Mouse (Mus musculus): ENCODE measurements at regions not wholly inside any gene's neighbourhood (a gene's known extent, or its start where the extent isn't known, plus 50 kb on each side); places are given as distances from the start of the nearest gene placed in this dataset.

DNA sequence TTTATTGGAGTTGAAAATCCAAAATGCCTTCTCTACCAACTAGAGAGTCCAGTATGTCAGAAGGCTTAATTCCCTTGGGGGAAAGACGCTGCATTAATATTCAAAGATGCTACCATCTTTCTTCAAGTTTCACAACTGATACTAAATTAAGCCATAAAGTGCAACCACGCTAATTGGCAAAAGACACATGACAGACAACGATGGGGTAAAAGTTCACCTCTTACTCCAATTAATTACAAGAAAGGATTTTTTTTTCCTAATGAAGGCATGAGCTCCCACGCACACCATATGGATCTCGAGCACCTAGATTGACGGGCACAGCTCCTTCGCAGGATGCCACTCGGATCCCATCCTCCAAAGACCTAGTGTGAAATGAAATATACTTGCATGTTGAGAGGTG lies 311.5 kb upstream of the Castor2 start:
- Histone ChIP-seq H3K27ac (replicated peaks) (no peak overlapping the region), H3K4me2 (no peak overlapping the region), H3K27me3 (no peaks in the 10 kb centered on the region), H3K9me3 (no peaks in the 10 kb centered on the region), H3K4me3 (no peak overlapping the region), H3K9ac (no peak overlapping the region), H3K4me1 (replicated peaks) (peaks cover 5% of the 10 kb centered on the region; the same call in 1 of the 2 replicates), H3K36me3 (no peaks in the 10 kb centered on the region)
- 79% methylated on average over 8 of the region's 8 CpGs for WGBS
- ATAC-seq (ENCODE audit: low read depth): no peak

DNA sequence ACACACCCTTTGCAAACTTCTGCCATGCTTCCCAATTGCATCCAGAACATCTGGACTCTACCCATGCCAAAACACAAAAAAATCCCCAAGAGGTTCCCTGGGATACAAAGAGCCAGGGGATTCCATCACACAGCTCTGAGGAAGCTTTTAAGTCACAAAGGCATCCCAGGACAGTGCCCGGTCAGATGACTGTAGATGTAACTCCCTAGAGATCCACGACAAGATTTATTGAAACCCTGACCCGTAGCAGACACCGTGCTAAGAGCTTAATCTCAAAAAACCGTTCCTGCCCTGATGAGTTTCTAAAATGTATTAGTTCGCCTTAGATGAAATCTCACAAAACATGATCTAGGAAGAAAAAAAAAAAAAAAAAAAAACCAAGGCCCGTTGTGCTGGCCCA lies 312.0 kb upstream of the Castor2 start:
- no peaks in the 10 kb centered on the region for H3K36me3 ChIP-seq
- 59% methylated on average over 7 of the region's 7 CpGs for WGBS
- no peak for ATAC-seq (ENCODE audit: low read depth)
- H3K4me2 ChIP-seq: no peak overlapping the region
- peaks cover 5% of the 10 kb centered on the region; the same call in 1 of the 2 replicates for H3K4me1 ChIP-seq (replicated peaks)
- H3K9me3 ChIP-seq: no peaks in the 10 kb centered on the region
- no peak overlapping the region for H3K27ac ChIP-seq (replicated peaks)
- H3K4me3 ChIP-seq: no peak overlapping the region
- H3K9ac ChIP-seq: no peak overlapping the region
- no peaks in the 10 kb centered on the region for H3K27me3 ChIP-seq

DNA sequence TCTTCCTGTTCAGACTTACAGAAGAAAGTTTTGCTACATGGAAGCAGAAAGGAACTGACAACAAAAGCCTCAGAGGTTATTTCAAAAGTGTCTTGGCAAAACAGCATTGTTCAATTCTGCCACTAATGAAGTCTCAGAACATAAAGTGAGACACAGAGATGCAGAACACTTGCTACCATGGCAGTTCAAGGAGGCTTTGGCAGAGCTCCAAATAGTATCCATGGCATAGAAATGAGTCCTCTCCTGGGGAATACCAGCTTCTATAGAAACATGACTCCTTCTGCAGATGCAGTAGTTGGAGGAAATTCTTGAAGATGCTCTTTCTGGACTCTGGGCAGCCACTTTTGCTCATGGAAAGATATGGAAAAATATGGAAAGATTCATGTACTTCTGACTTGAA lies 322.9 kb upstream of the Castor2 start:
- H3K27ac ChIP-seq (replicated peaks): no peak overlapping the region
- no peak overlapping the region for H3K4me2 ChIP-seq
- H3K9ac ChIP-seq: no peak overlapping the region
- no peaks in the 10 kb centered on the region for H3K27me3 ChIP-seq
- no peak for ATAC-seq (ENCODE audit: low read depth)
- H3K4me3 ChIP-seq: no peak overlapping the region
- no peaks in the 10 kb centered on the region for H3K36me3 ChIP-seq
- no peaks in the 10 kb centered on the region for H3K4me1 ChIP-seq (replicated peaks)
- H3K9me3 ChIP-seq: no peaks in the 10 kb centered on the region

DNA sequence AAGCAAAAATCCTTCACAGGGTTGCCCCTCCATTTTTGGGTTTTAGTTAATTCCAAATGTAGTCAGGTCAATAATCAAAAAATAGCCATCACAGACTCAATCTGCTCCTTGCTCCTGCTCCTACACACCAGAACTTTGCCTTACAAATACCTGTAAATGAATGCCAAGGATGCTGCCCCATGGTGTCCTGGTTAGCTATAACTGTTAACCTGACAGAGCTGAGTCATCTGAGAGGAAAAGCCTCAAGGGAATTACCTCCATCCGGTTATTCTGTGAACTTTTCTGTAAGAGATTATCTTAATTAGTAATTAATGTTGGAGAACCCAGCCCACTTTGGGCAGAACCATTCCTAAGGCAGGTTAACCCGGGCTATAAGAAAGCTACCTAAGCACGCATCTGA lies 325.4 kb upstream of the Castor2 start:
- Histone ChIP-seq H3K9me3 (no peaks in the 10 kb centered on the region), H3K36me3 (no peaks in the 10 kb centered on the region), H3K27me3 (no peaks in the 10 kb centered on the region), H3K9ac (no peak overlapping the region), H3K27ac (replicated peaks) (no peak overlapping the region), H3K4me1 (replicated peaks) (no peaks in the 10 kb centered on the region), H3K4me3 (no peak overlapping the region), H3K4me2 (no peak overlapping the region)
- WGBS: 88% methylated on average over 3 of the region's 3 CpGs
- ATAC-seq (ENCODE audit: low read depth): no peak

DNA sequence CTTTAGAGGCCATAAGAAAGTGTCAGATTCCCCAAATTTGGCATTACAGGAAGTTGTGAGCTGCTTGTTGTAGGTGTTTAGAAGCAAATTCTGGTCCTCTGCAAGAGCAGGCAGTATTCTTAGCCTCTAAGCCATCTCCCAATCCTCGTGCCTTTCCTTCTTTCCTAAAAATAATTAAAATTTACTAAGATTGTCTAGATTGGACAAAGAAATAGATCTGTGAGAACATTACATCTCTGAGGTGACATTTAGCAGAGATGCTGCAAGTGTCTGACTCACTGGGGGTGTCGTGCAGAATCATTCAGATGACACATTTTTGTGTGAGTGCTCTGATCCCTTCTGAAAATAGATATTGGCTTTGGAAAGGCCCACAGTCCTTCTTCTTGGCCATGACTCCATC lies 330.7 kb upstream of the Castor2 start:
- ATAC-seq (ENCODE audit: low read depth): no peak
- Histone ChIP-seq H3K36me3 (no peaks in the 10 kb centered on the region), H3K9ac (no peak overlapping the region), H3K27me3 (no peaks in the 10 kb centered on the region), H3K27ac (replicated peaks) (no peak overlapping the region), H3K4me1 (replicated peaks) (no peaks in the 10 kb centered on the region), H3K9me3 (no peaks in the 10 kb centered on the region), H3K4me3 (no peak overlapping the region), H3K4me2 (no peak overlapping the region)
- 84% methylated on average over 2 of the region's 2 CpGs for WGBS

DNA sequence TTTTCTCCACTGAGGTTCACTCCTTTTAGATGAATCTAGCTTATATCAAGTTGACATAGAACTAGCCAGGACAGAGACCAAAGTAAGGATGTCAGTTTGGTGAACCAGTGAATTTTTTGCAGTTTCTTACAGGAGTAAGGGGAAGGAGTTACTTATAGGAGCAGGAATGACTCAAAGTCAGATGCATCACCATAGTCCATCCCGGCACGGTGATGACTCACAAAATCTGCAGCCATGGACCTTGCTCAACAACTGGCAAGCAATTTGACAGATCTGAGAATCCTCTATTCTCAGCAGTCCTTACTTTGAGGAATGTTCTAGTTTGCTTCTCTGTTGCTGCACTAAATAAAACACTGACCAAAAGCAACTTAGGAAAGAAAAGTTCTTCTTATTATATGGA lies 341.7 kb upstream of the Castor2 start:
- Histone ChIP-seq H3K9me3 (no peaks in the 10 kb centered on the region), H3K4me3 (no peak overlapping the region), H3K27me3 (no peaks in the 10 kb centered on the region), H3K27ac (replicated peaks) (no peak overlapping the region), H3K4me1 (replicated peaks) (peaks cover 11% of the 10 kb centered on the region), H3K36me3 (no peaks in the 10 kb centered on the region), H3K9ac (no peak overlapping the region), H3K4me2 (no peak overlapping the region)
- ATAC-seq (ENCODE audit: low read depth): no peak
- 97% methylated on average over 2 of the region's 2 CpGs for WGBS

DNA sequence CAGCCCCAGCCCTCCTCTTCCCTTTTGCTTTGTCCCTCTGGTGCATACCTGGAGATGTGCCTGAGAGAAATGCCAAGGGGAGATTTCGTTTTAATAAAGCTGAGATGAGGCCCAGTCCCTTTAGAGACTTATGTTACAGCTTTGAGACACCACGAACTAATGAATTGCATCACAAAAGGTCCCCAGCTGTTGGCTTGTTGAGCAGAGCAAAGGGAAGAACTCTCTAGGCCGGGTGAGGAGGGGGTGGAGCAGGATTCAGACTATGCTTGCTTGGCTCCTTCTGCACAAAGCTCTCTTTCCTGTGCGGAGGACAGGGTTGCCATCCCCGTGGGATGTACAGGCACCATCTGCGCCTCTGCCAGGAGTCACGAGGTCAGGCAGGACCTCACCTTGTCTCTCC lies 345.3 kb upstream of the Castor2 start:
- H3K4me3 ChIP-seq: no peak overlapping the region
- no peaks in the 10 kb centered on the region for H3K9me3 ChIP-seq
- H3K27ac ChIP-seq (replicated peaks): 0 out of 2 replicates have a peak overlapping the region, but pooled peaks have one; percentile 38
- no peak overlapping the region for H3K9ac ChIP-seq
- peaks cover 12% of the 10 kb centered on the region for H3K4me1 ChIP-seq (replicated peaks)
- no peak for ATAC-seq (ENCODE audit: low read depth)
- no peaks in the 10 kb centered on the region for H3K27me3 ChIP-seq
- H3K36me3 ChIP-seq: no peaks in the 10 kb centered on the region
- no peak overlapping the region for H3K4me2 ChIP-seq
- WGBS: 22% methylated on average over 7 of the region's 7 CpGs

DNA sequence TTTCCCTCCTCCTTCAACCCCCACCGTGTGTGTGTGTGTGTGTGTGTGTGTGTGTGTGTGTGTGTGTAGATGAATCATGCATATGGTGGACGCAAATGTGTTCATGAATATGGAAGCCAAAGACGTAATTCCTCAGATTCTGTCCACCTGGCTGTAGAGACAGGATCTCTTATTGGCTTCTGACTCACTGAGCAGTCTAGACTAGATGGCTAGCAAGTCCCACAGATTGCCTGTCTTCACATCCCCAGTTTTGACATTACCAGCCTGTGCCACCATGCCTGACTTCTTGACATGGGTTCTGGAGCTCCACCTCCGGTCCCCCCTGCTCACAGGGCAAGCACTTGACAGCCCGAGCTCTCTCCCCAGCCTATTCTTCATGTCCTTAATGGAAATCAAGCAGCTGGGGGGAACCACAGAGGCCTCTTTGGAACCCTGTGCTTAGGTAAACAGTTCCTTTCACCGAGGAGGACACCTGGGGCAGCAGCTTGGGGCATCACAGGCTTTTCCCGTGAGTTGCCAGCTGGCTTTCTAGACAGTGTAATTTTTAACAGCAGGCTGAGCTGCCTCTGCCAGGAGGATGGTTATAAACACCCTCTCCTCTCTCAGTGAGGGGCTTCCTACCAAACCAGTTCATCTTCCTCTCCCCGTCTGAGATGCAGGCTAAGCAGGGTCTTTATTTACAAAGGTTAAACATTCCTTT lies 345.9 kb upstream of the Castor2 start:
- H3K9me3 ChIP-seq: no peaks in the 10 kb centered on the region
- no peak overlapping the region for H3K4me3 ChIP-seq
- ATAC-seq (ENCODE audit: low read depth): no peak
- WGBS: 37% methylated on average over 8 of the region's 8 CpGs
- H3K4me1 ChIP-seq (replicated peaks): peaks cover 17% of the 10 kb centered on the region
- H3K27me3 ChIP-seq: no peaks in the 10 kb centered on the region
- no peak overlapping the region for H3K9ac ChIP-seq
- H3K4me2 ChIP-seq: no peak overlapping the region
- H3K27ac ChIP-seq (replicated peaks): peak overlapping the region; percentile 38; the same call in 1 of the 2 replicates
- H3K36me3 ChIP-seq: no peaks in the 10 kb centered on the region

DNA sequence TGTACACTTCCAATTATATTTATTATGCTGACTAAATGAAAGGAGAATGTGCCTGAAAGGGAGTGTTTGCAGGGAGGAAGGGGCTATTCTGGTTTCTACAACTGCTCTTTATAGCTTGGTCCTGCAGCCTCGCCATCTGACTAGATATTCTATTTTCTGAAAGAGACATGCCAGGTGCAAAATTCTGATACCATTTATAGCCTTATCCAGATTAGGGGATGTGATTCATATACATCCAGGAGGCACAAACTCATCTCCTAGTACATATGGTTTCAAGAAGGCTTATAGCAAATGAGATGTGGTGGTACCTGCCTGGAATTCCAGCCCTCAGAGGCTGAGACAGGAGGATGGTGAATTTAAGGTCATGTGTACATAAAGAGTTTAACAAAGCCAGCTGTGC lies 352.6 kb upstream of the Castor2 start:
- WGBS: 61% methylated on average over 1 of the region's 1 CpGs

DNA sequence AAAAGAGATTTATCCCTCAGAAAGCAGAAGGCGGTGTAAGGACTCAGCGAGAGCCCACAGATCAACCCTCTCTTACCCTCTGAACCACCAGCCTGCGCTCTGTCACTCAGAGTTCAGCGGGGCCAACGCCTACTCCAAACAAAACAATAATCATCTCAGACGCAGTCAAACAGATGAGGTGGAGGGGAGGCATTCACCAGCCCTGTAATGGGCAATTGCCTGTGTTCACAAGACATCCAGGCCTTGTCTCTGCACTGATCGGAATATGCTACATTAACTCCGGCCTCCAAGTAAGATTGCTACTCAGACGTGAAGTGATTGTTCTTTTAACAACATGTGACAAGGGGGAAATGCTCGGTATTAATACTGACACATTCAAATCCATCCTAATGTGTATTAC lies 353.1 kb upstream of the Castor2 start:
- ATAC-seq (ENCODE audit: low read depth): no peak
- WGBS: 61% methylated on average over 10 of the region's 10 CpGs
- Histone ChIP-seq H3K27ac (replicated peaks) (no peak overlapping the region), H3K4me2 (no peak overlapping the region), H3K4me1 (replicated peaks) (peaks cover 23% of the 10 kb centered on the region), H3K27me3 (no peaks in the 10 kb centered on the region), H3K9me3 (no peaks in the 10 kb centered on the region; the same call in 1 of the 2 replicates), H3K9ac (no peak overlapping the region), H3K36me3 (no peaks in the 10 kb centered on the region), H3K4me3 (no peak overlapping the region)

More for the DNA sequence above, 352.6 kb upstream of the Castor2 start:
- no peak for ATAC-seq (ENCODE audit: low read depth)
- Histone ChIP-seq H3K9ac (no peak overlapping the region), H3K27ac (replicated peaks) (no peak overlapping the region), H3K4me1 (replicated peaks) (peaks cover 23% of the 10 kb centered on the region), H3K4me3 (no peak overlapping the region), H3K36me3 (no peaks in the 10 kb centered on the region), H3K9me3 (no peaks in the 10 kb centered on the region; the same call in 1 of the 2 replicates), H3K4me2 (no peak overlapping the region), H3K27me3 (no peaks in the 10 kb centered on the region)

DNA sequence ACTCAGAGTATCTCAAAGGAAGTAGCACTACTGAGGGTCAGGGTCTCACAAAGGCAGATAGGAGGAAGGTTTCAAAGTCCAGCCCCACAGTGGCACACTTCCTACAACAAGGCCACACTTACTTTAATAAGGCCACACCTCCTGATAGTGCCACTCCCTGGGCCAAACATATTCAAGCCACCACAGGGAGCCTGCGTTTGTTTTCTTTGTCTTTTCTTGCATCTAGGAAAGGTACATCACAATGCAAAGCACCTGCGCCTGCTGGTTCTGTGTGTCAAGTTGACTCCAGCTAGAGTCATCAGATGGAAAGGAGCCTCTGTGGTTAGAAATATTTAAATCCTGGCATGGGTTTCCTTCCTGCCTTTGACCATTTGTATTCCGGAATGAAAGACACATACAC lies 355.4 kb upstream of the Castor2 start:
- H3K4me2 ChIP-seq: no peak overlapping the region
- no peak for ATAC-seq (ENCODE audit: low read depth)
- no peaks in the 10 kb centered on the region; the same call in 1 of the 2 replicates for H3K9me3 ChIP-seq
- H3K4me1 ChIP-seq (replicated peaks): peaks cover 22% of the 10 kb centered on the region
- H3K9ac ChIP-seq: no peak overlapping the region
- no peaks in the 10 kb centered on the region for H3K27me3 ChIP-seq
- no peak overlapping the region for H3K4me3 ChIP-seq
- no peaks in the 10 kb centered on the region for H3K36me3 ChIP-seq
- H3K27ac ChIP-seq (replicated peaks): no peak overlapping the region
- 82% methylated on average over 3 of the region's 3 CpGs for WGBS

DNA sequence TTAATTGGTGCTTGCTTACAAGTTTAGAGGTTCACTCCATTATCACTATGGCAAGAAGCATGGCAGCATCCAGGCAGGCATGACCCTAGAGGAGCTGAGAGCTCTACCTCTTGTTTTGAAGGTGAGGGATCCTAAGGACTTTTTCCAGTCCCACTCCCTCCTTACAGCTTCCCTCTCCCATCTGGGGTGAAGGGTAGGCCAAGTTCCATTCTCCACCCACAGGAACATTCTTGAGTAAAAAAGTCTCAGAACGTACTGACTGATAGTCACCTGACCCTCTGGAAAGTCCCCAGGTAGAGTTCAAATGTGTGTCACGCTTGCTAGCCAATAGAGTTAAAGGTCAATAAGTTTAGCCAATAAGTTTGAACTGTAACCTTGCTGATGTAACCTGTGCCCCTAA lies 355.9 kb upstream of the Castor2 start:
- H3K9me3 ChIP-seq: no peaks in the 10 kb centered on the region; the same call in 1 of the 2 replicates
- H3K4me2 ChIP-seq: no peak overlapping the region
- 86% methylated on average over 2 of the region's 2 CpGs for WGBS
- no peak overlapping the region for H3K27ac ChIP-seq (replicated peaks)
- H3K27me3 ChIP-seq: no peaks in the 10 kb centered on the region
- no peaks in the 10 kb centered on the region for H3K36me3 ChIP-seq
- no peak overlapping the region for H3K4me3 ChIP-seq
- H3K4me1 ChIP-seq (replicated peaks): peaks cover 17% of the 10 kb centered on the region
- no peak overlapping the region for H3K9ac ChIP-seq
- no peak for ATAC-seq (ENCODE audit: low read depth)

DNA sequence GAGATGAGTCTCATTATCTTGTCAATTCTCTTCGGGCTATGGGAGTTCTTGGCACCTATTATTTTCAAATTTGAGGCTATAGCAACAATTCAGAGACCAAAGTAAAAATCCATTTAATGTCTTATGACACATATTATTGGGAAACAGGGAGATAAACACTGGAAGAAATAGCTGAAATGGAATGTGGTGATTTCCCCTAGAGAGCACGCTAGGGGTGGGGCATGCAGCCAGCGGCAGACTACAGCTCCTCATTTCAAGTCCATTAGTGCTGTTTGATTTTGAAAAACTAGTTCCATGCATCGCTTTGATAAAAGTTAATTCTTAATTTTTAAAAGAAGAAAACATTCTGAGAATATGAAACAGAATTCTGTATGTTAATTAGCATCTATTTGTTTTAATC lies 367.6 kb upstream of the Castor2 start:
- H3K36me3 ChIP-seq: no peaks in the 10 kb centered on the region
- WGBS: 85% methylated on average over 4 of the region's 4 CpGs
- H3K27me3 ChIP-seq: no peaks in the 10 kb centered on the region
- no peak overlapping the region for H3K4me2 ChIP-seq
- H3K9me3 ChIP-seq: peaks cover 9% of the 10 kb centered on the region; the same call in 1 of the 2 replicates
- no peak for ATAC-seq (ENCODE audit: low read depth)
- H3K9ac ChIP-seq: no peak overlapping the region
- no peaks in the 10 kb centered on the region for H3K4me1 ChIP-seq (replicated peaks)
- H3K27ac ChIP-seq (replicated peaks): no peak overlapping the region
- no peak overlapping the region for H3K4me3 ChIP-seq

Measured in neural tube, embryonic 13.5 days (tissue).